Mouse (Mus musculus) E14TG2a.4 (cell line): ENCODE data around the gene Mvk.

Experiments
- CTCF ChIP-seq: conservative IDR thresholded peaks from 2 replicates; pipeline ENCODE4 v1.5.1; 2014; ENCODE audit warnings: low read length
- NANOG ChIP-seq: IDR thresholded peaks from 2 replicates; pipeline ENCODE4 v1.6.1; 2014; ENCODE audit warnings: borderline replicate concordance, low read length, mixed read lengths
- POU5F1 ChIP-seq: IDR thresholded peaks from 2 replicates; pipeline ENCODE4 v1.6.1; 2014; ENCODE audit warnings: low read length, borderline replicate concordance

- TF ChIP-seq CTCF, result no peak
- no peak for TF ChIP-seq NANOG
- TF ChIP-seq POU5F1, result no peak
Observed at GRCm38 (mm10) chr5:114426732-114427131, 17.3 kb upstream of the Mvk start.
